Mouse (Mus musculus): Measurements from ENCODE around the gene Olfr119. TPM values are rescaled to one million over a fixed set of nuclear protein-coding genes. Genes with fewer than 3 reads are reported as not detected.
"Not testable (repeated sequence)": the region's sequence is repeated elsewhere in the genome, so short reads cannot be mapped to it uniquely, and the experiment has no call there.

Olfr119 gene
- not detected for total RNA-seq (2021)
- long read RNA-seq: 0 reads

- DNase-seq (ENCODE audit: low spot score in 2 of 2): not testable (repeated sequence)
These were observed at the start of gene Olfr119 for GRCm38 (mm10) chr17:37696264-37696663. Gene Olfr119 (plus strand): TSS chr17:37696564.

GRCm38 (mm10) chr17:37663682-37664081 lies 32.7 kb upstream of the Olfr119 start, which contains the start of gene Olfr117:
Gene Olfr117 (minus strand): TSS chr17:37663782.
- DNase-seq (ENCODE audit: low spot score in 2 of 2): no peak

- DNase-seq (ENCODE audit: low spot score in 2 of 2): no peak
These were observed 29.7 kb upstream of the Olfr119 start, which contains the start of gene Olfr118 for GRCm38 (mm10) chr17:37666688-37667087. Gene Olfr118 (plus strand): TSS chr17:37666988.

GRCm38 (mm10) chr17:37721508-37721907 lies 25.1 kb downstream of the Olfr119 start, which contains the start of gene Olfr120:
Gene Olfr120 (plus strand): TSS chr17:37721808.
- no peak for DNase-seq (ENCODE audit: low spot score in 2 of 2)

- no peak for DNase-seq (ENCODE audit: low spot score in 2 of 2)
These were observed 41.7 kb downstream of the Olfr119 start for GRCm38 (mm10) chr17:37738070-37738469.

Other genes starting within 250 kb of the Olfr119 start
- gene Olfr109, start 237.6 kb upstream of the Olfr119 start, total RNA-seq (2021): not detected
- not detected for gene H2-M2, start 213.0 kb upstream of the Olfr119 start, total RNA-seq (2021)
- not detected for gene Olfr110, start 204.1 kb upstream of the Olfr119 start, total RNA-seq (2021)
- gene Olfr111, start 188.5 kb upstream of the Olfr119 start, total RNA-seq (2021): not detected
- not detected for gene Olfr112, start 127.1 kb upstream of the Olfr119 start, total RNA-seq (2021)
- not detected for gene Olfr113, start 118.9 kb upstream of the Olfr119 start, total RNA-seq (2021)
- gene Olfr114, start 103.8 kb upstream of the Olfr119 start, total RNA-seq (2021): not detected
- gene Olfr115, start 69.5 kb upstream of the Olfr119 start, total RNA-seq (2021): not detected
- gene Olfr116, start 69.4 kb upstream of the Olfr119 start, total RNA-seq (2021): not detected
- gene Olfr117, start 32.8 kb upstream of the Olfr119 start, total RNA-seq (2021): not detected
- not detected for gene Olfr118, start 29.6 kb upstream of the Olfr119 start, total RNA-seq (2021)
- gene Olfr120, start 25.2 kb downstream of the Olfr119 start, total RNA-seq (2021): not detected
- gene Olfr121, start 52.3 kb downstream of the Olfr119 start, total RNA-seq (2021): not detected
- gene Olfr122, start 72.0 kb downstream of the Olfr119 start, total RNA-seq (2021): not detected
- not detected for gene Olfr123, start 97.0 kb downstream of the Olfr119 start, total RNA-seq (2021)
- not detected for gene Olfr124, start 103.3 kb downstream of the Olfr119 start, total RNA-seq (2021)
- gene Olfr125, start 136.4 kb downstream of the Olfr119 start, total RNA-seq (2021): not detected
- not detected for gene Olfr126, start 150.9 kb downstream of the Olfr119 start, total RNA-seq (2021)
- gene Olfr127, start 203.9 kb downstream of the Olfr119 start, total RNA-seq (2021): not detected
- not detected for gene Olfr128, start 224.0 kb downstream of the Olfr119 start, total RNA-seq (2021)